Mouse (Mus musculus) olfactory bulb, adult 2 months (tissue): ENCODE results near the gene Ltb.
A peak's percentile ranks its signal among the peaks of the same experiment; 100 is the strongest.

Experiments
- CTCF ChIP-seq: fragments of 200-500 bp; IDR thresholded peaks from 2 replicates; pipeline ENCODE4 v1.5.1; 2012; ENCODE audit warnings: low read depth, mild to moderate bottlenecking, low read length, moderate library complexity; ENCODE audit not compliant: insufficient read depth
- POLR2A ChIP-seq: fragments of 200-500 bp; IDR thresholded peaks from 2 replicates; pipeline ENCODE4 v1.6.1; 2012; ENCODE audit warnings: mild to moderate bottlenecking, low read depth, low read length, moderate library complexity; ENCODE audit not compliant: insufficient read depth

- peak; percentile 79 for TF ChIP-seq POLR2A
- TF ChIP-seq CTCF, result no peak
Observed at GRCm38 (mm10) chr17:35235614-35236389, 41.6 kb downstream of the Ltb start, which contains the start of gene Nfkbil1.
